Mouse (Mus musculus) brain, embryonic 14.5 days (tissue): ENCODE results near the gene Washc2.

Experiments
- CTCF ChIP-seq: fragments of 200-500 bp; IDR thresholded peaks from 2 replicates; pipeline ENCODE4 v1.5.1; 2012; ENCODE audit warnings: inconsistent platforms, mild to moderate bottlenecking, moderate library complexity, borderline replicate concordance; ENCODE audit not compliant: insufficient read depth, insufficient read length; ENCODE audit errors: extremely low read depth
- POLR2A ChIP-seq: fragments of 200-500 bp; IDR thresholded peaks from 2 replicates; pipeline ENCODE4 v1.6.1; 2012; ENCODE audit warnings: mild to moderate bottlenecking, inconsistent platforms, borderline replicate concordance; ENCODE audit not compliant: poor library complexity, insufficient read depth, insufficient read length, severe bottlenecking; ENCODE audit errors: extremely low read depth

GRCm38 (mm10) chr6:116180731-116181130, 27.1 kb upstream of the Washc2 start:
- no peak for TF ChIP-seq POLR2A
- TF ChIP-seq CTCF: no peak
